Mouse (Mus musculus): ENCODE data around the gene Rad23b. TPM values are rescaled to one million over a fixed set of nuclear protein-coding genes. Genes with fewer than 3 reads are reported as not detected.

The Rad23b gene
- 115 and 185 TPM in 2 replicates for polyA plus RNA-seq (2012; rRNA removed)

GRCm38 (mm10) chr4:55349452-55350218 is at the start of gene Rad23b:
TSS of gene Rad23b (plus strand) at chr4:55350043.

Other genes starting within 250 kb of the Rad23b start
- 281 and 282 TPM in 2 replicates for gene Klf4, start 182.4 kb downstream of the Rad23b start, polyA plus RNA-seq (2012; rRNA removed)

All from stomach, adult 2 months (tissue).